Comparison of ENCODE assay signal across 15 mouse cellular contexts in the genomic region with DNA sequence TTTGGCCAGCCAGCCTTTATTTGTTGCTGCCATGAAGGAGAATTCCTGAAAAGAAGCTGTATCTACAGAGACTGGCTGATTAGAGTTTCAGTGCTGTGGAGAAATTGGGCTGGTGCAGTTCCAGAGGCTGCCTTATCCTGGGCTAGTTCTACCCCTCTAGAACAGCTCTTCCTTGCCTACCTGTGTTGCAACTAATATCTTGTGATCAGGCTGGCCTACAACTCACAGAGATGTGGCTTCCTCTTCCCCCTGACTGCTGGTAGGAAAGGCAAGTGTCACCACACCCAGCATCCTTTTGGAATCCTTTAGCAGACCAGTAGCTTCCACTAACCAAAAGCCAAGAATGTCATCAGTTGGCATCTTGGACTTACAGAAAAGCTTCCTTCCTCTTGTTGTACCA. TPM values are rescaled to one million over a fixed set of nuclear protein-coding genes. Genes with fewer than 3 reads are reported as not detected.
DNase-seq lines count a peak whose midpoint lies in the region; ATAC-seq and TF ChIP-seq lines count a peak whose summit lies in the region.
"Had no signal": no experiment of that assay in that cellular context is flagged by ENCODE, and none has a peak within 500 bp of the region (broad histone marks: within the 10 kb centered on the region; RNA-seq: fewer than 3 reads in every experiment).

No protein-coding gene starts in this region.

- H3K27me3 ChIP-seq in embryonic facial prominence, embryonic 15.5 days = no peaks in the 10 kb centered on the region
- no peaks in the 10 kb centered on the region for H3K27me3 ChIP-seq in embryonic facial prominence, embryonic 10.5 days (replicated peaks; ENCODE audit: low read depth, poor library complexity, severe bottlenecking)
- no peaks in the 10 kb centered on the region for H3K27me3 ChIP-seq in liver, embryonic 12.5 days (replicated peaks)
- H3K27me3 ChIP-seq in liver, embryonic 11.5 days (replicated peaks; ENCODE audit: control insufficient read depth, insufficient read depth, low read length) = no peaks in the 10 kb centered on the region
- no peaks in the 10 kb centered on the region for H3K27me3 ChIP-seq in limb, embryonic 15.5 days
- no peaks in the 10 kb centered on the region for H3K27me3 ChIP-seq in myocyte (ENCODE audit: control insufficient read depth, insufficient read depth, insufficient read length)
- H3K27me3 ChIP-seq: heart, embryonic 12.5 days; midbrain, embryonic 13.5 days had no signal

- peaks cover 9% of the 10 kb centered on the region for H3K36me3 ChIP-seq in embryonic facial prominence, embryonic 15.5 days
- peaks cover 17% of the 10 kb centered on the region for H3K36me3 ChIP-seq in embryonic facial prominence, embryonic 10.5 days (replicated peaks)
- peaks cover 16% of the 10 kb centered on the region for H3K36me3 ChIP-seq in liver, embryonic 12.5 days
- H3K36me3 ChIP-seq in liver, embryonic 11.5 days (ENCODE audit: control insufficient read depth, insufficient read depth, low read length) = 0 out of 2 replicates have a peak, but pooled peaks cover 2% of the 10 kb centered on the region
- peaks cover 12% of the 10 kb centered on the region for H3K36me3 ChIP-seq in limb, embryonic 15.5 days
- peaks cover 14% of the 10 kb centered on the region for H3K36me3 ChIP-seq in myocyte (ENCODE audit: control insufficient read depth, insufficient read depth)

- peaks cover 14% of the 10 kb centered on the region for H3K79me2 ChIP-seq in myocyte (ENCODE audit: control insufficient read depth, insufficient read depth)

- TF ChIP-seq POLR2A in myocyte (IDR thresholded peaks at IDR 0.05; ENCODE audit: insufficient read length, low read depth) = no peak

- no peaks in the 10 kb centered on the region for H3K9me3 ChIP-seq in embryonic facial prominence, embryonic 15.5 days (replicated peaks)
- no peaks in the 10 kb centered on the region for H3K9me3 ChIP-seq in embryonic facial prominence, embryonic 10.5 days
- H3K9me3 ChIP-seq in liver, embryonic 12.5 days (replicated peaks) = no peaks in the 10 kb centered on the region
- H3K9me3 ChIP-seq in liver, embryonic 11.5 days (ENCODE audit: control insufficient read depth, low read length) = no peaks in the 10 kb centered on the region
- H3K9me3 ChIP-seq in limb, embryonic 15.5 days = no peaks in the 10 kb centered on the region
- H3K9me3 ChIP-seq: heart, embryonic 12.5 days; midbrain, embryonic 13.5 days had no signal

- H3K4me3 ChIP-seq in embryonic facial prominence, embryonic 15.5 days (replicated peaks) = no peak overlapping the region
- H3K4me3 ChIP-seq in embryonic facial prominence, embryonic 10.5 days = no peak overlapping the region
- no peak overlapping the region for H3K4me3 ChIP-seq in liver, embryonic 12.5 days
- no peak overlapping the region for H3K4me3 ChIP-seq in liver, embryonic 11.5 days (ENCODE audit: low read depth, low read length)
- no peak overlapping the region for H3K4me3 ChIP-seq in limb, embryonic 15.5 days
- H3K4me3 ChIP-seq in myocyte = no peak overlapping the region
- H3K4me3 ChIP-seq: heart, embryonic 12.5 days; midbrain, embryonic 13.5 days had no signal

- no peak overlapping the region for H3ac ChIP-seq in myocyte (ENCODE audit: control insufficient read depth, insufficient read length)

- no peak for DNase-seq in embryonic facial prominence, embryonic 10.5 days (ENCODE audit: low spot score)
- no peak for DNase-seq in liver, embryonic 11.5 days (ENCODE audit: low spot score)
- DNase-seq in thymus, postnatal 25 days = no peak
- no peak for DNase-seq in thymus, postnatal 10 days (ENCODE audit: low spot score in 2 of 2)
- DNase-seq: adrenal gland, postnatal 25 days; cerebellum, postnatal 10 days; embryo, embryonic 11 days; right cerebral cortex, postnatal 14 days had no signal

- H3K4me2 ChIP-seq in embryonic facial prominence, embryonic 15.5 days (replicated peaks) = no peak overlapping the region
- H3K4me2 ChIP-seq in liver, embryonic 12.5 days = peak overlapping the region; percentile 38; the same call in 1 of the 2 replicates
- H3K4me2 ChIP-seq in liver, embryonic 11.5 days = no peak overlapping the region
- H3K4me2 ChIP-seq in limb, embryonic 15.5 days = no peak overlapping the region
- H3K4me2 ChIP-seq in myocyte (ENCODE audit: low read depth) = peak overlapping the region; percentile 85
- H3K4me2 ChIP-seq: midbrain, embryonic 13.5 days had no signal

- H3K9ac ChIP-seq in embryonic facial prominence, embryonic 15.5 days = no peak overlapping the region
- peak overlapping the region; percentile 42 for H3K9ac ChIP-seq in liver, embryonic 12.5 days
- H3K9ac ChIP-seq in liver, embryonic 11.5 days (ENCODE audit: low read depth, low read length) = no peak overlapping the region
- no peak overlapping the region for H3K9ac ChIP-seq in limb, embryonic 15.5 days
- H3K9ac ChIP-seq: midbrain, embryonic 13.5 days had no signal

- H3K27ac ChIP-seq in embryonic facial prominence, embryonic 15.5 days (replicated peaks) = peak overlapping the region; percentile 88
- no peak overlapping the region for H3K27ac ChIP-seq in embryonic facial prominence, embryonic 10.5 days (replicated peaks)
- peak overlapping the region; percentile 85 for H3K27ac ChIP-seq in liver, embryonic 12.5 days
- H3K27ac ChIP-seq in liver, embryonic 11.5 days (ENCODE audit: low read depth, low read length) = no peak overlapping the region
- H3K27ac ChIP-seq in limb, embryonic 15.5 days = peak overlapping the region; percentile 86; the same call in 1 of the 2 replicates
- H3K27ac ChIP-seq: midbrain, embryonic 13.5 days had no signal

- peaks cover 42% of the 10 kb centered on the region for H3K4me1 ChIP-seq in embryonic facial prominence, embryonic 15.5 days
- H3K4me1 ChIP-seq in embryonic facial prominence, embryonic 10.5 days = peaks cover 37% of the 10 kb centered on the region
- peaks cover 68% of the 10 kb centered on the region for H3K4me1 ChIP-seq in liver, embryonic 12.5 days
- H3K4me1 ChIP-seq in liver, embryonic 11.5 days (replicated peaks; ENCODE audit: control insufficient read depth, insufficient read depth, low read length) = peaks cover 40% of the 10 kb centered on the region
- H3K4me1 ChIP-seq in limb, embryonic 15.5 days = peaks cover 35% of the 10 kb centered on the region

- no peak for ATAC-seq in embryonic facial prominence, embryonic 15.5 days (ENCODE audit: insufficient number of reproducible peaks, low FRiP score, low TSS enrichment, low read depth)
- ATAC-seq in liver, embryonic 12.5 days = no peak
- ATAC-seq in liver, embryonic 11.5 days (replicated peaks; ENCODE audit: low FRiP score) = no peak
- ATAC-seq in limb, embryonic 15.5 days (ENCODE audit: insufficient number of reproducible peaks, low FRiP score, low TSS enrichment, low read depth) = no peak
- ATAC-seq: forebrain, embryonic 16.5 days; midbrain, embryonic 13.5 days had no signal

TF ChIP-seq in myocyte, 11 proteins besides CTCF, POLR2A, EP300 and RAD21:
- TF ChIP-seq CEBPB (IDR thresholded peaks at IDR 0.05; ENCODE audit: insufficient read depth, poor library complexity, severe bottlenecking) = no peak
- TF ChIP-seq USF1 (IDR thresholded peaks at IDR 0.05; ENCODE audit: low read depth) = no peak
TF ChIP-seq in myocyte: peak in this region for 0.

RNA-seq across cellular contexts. Expression of gene Rnh1, which starts 2.8 kb away (rescaled TPM):
- 210 and 216 TPM in 2 replicates for polyA plus RNA-seq in embryonic facial prominence, embryonic 15.5 days (2015; fragmentation: Nextera tagmentation; extraction: Ambion mirVana)
- 77.9 and 79.7 TPM in 2 replicates for polyA plus RNA-seq in embryonic facial prominence, embryonic 10.5 days (2016; fragmentation: Nextera tagmentation; extraction: Ambion mirVana)
- polyA plus RNA-seq in liver, embryonic 12.5 days (2016; fragmentation: Nextera tagmentation; extraction: Ambion mirVana) = 55.0 and 65.0 TPM in 2 replicates
- polyA plus RNA-seq in liver, embryonic 11.5 days (2014; fragmentation: Nextera tagmentation; extraction: Ambion mirVana) = 91.2 and 93.7 TPM in 2 replicates
- polyA plus RNA-seq in limb, embryonic 15.5 days (2015; fragmentation: Nextera tagmentation; extraction: Ambion mirVana) = 279 and 294 TPM in 2 replicates
- 276 TPM for polyA plus RNA-seq in myocyte (2012; fragmentation: generic; extraction: Trizol)

RNA-seq across cellular contexts. Expression of gene Hras, which starts 23.9 kb away (rescaled TPM):
- 180 and 183 TPM in 2 replicates for polyA plus RNA-seq in embryonic facial prominence, embryonic 15.5 days (2015; fragmentation: Nextera tagmentation; extraction: Ambion mirVana)
- 94.3 and 94.9 TPM in 2 replicates for polyA plus RNA-seq in embryonic facial prominence, embryonic 10.5 days (2016; fragmentation: Nextera tagmentation; extraction: Ambion mirVana)
- 124 and 125 TPM in 2 replicates for polyA plus RNA-seq in liver, embryonic 12.5 days (2016; fragmentation: Nextera tagmentation; extraction: Ambion mirVana)
- polyA plus RNA-seq in liver, embryonic 11.5 days (2014; fragmentation: Nextera tagmentation; extraction: Ambion mirVana) = 112 and 118 TPM in 2 replicates
- polyA plus RNA-seq in limb, embryonic 15.5 days (2015; fragmentation: Nextera tagmentation; extraction: Ambion mirVana) = 164 and 165 TPM in 2 replicates
- polyA plus RNA-seq in myocyte (2012; fragmentation: generic; extraction: Trizol) = 215 TPM

RNA-seq across cellular contexts. Expression of gene Lrrc56, which starts 24.1 kb away (rescaled TPM):
- 11.2 and 14.7 TPM in 2 replicates for polyA plus RNA-seq in embryonic facial prominence, embryonic 15.5 days (2015; fragmentation: Nextera tagmentation; extraction: Ambion mirVana)
- 15.1 and 18.1 TPM in 2 replicates for polyA plus RNA-seq in embryonic facial prominence, embryonic 10.5 days (2016; fragmentation: Nextera tagmentation; extraction: Ambion mirVana)
- polyA plus RNA-seq in liver, embryonic 12.5 days (2016; fragmentation: Nextera tagmentation; extraction: Ambion mirVana) = 16.4 and 17.9 TPM in 2 replicates
- polyA plus RNA-seq in liver, embryonic 11.5 days (2014; fragmentation: Nextera tagmentation; extraction: Ambion mirVana) = 20.8 and 20.9 TPM in 2 replicates
- 8.0 and 9.0 TPM in 2 replicates for polyA plus RNA-seq in limb, embryonic 15.5 days (2015; fragmentation: Nextera tagmentation; extraction: Ambion mirVana)
- polyA plus RNA-seq in myocyte (2012; fragmentation: generic; extraction: Trizol) = 1.1 TPM

RNA-seq across cellular contexts. Expression of gene Lmntd2, which starts 44.0 kb away (rescaled TPM):
- 2.3 and 3.6 TPM in 2 replicates for polyA plus RNA-seq in embryonic facial prominence, embryonic 15.5 days (2015; fragmentation: Nextera tagmentation; extraction: Ambion mirVana)
- polyA plus RNA-seq in embryonic facial prominence, embryonic 10.5 days (2016; fragmentation: Nextera tagmentation; extraction: Ambion mirVana) = 4.9 and 5.3 TPM in 2 replicates
- polyA plus RNA-seq in liver, embryonic 12.5 days (2016; fragmentation: Nextera tagmentation; extraction: Ambion mirVana) = 0.99 and 1.1 TPM in 2 replicates
- 1.8 and 2.6 TPM in 2 replicates for polyA plus RNA-seq in liver, embryonic 11.5 days (2014; fragmentation: Nextera tagmentation; extraction: Ambion mirVana)
- polyA plus RNA-seq in limb, embryonic 15.5 days (2015; fragmentation: Nextera tagmentation; extraction: Ambion mirVana) = 1.7 and 2.2 TPM in 2 replicates
- 0.10 TPM for polyA plus RNA-seq in myocyte (2012; fragmentation: generic; extraction: Trizol)

RNA-seq across cellular contexts. Expression of gene Rassf7, which starts 45.8 kb away (rescaled TPM):
- 55.3 and 56.3 TPM in 2 replicates for polyA plus RNA-seq in embryonic facial prominence, embryonic 15.5 days (2015; fragmentation: Nextera tagmentation; extraction: Ambion mirVana)
- polyA plus RNA-seq in embryonic facial prominence, embryonic 10.5 days (2016; fragmentation: Nextera tagmentation; extraction: Ambion mirVana) = 54.5 and 56.0 TPM in 2 replicates
- polyA plus RNA-seq in liver, embryonic 12.5 days (2016; fragmentation: Nextera tagmentation; extraction: Ambion mirVana) = 27.3 and 28.3 TPM in 2 replicates
- 35.1 TPM in 2 replicates for polyA plus RNA-seq in liver, embryonic 11.5 days (2014; fragmentation: Nextera tagmentation; extraction: Ambion mirVana)
- 56.1 and 58.6 TPM in 2 replicates for polyA plus RNA-seq in limb, embryonic 15.5 days (2015; fragmentation: Nextera tagmentation; extraction: Ambion mirVana)
- 54.5 TPM for polyA plus RNA-seq in myocyte (2012; fragmentation: generic; extraction: Trizol)

Comparison
In these comparisons a context has a peak if more than half of its experiments do, and no peak if none do; other contexts are left out.
1. H3K27ac ChIP-seq: peak in embryonic facial prominence, embryonic 15.5 days (single experiment), liver, embryonic 12.5 days (single experiment) and limb, embryonic 15.5 days (single experiment); none in embryonic facial prominence, embryonic 10.5 days (single experiment) and liver, embryonic 11.5 days (single experiment).
2. H3K4me2 ChIP-seq: peak in liver, embryonic 12.5 days (single experiment) and myocyte (single experiment); none in embryonic facial prominence, embryonic 15.5 days (single experiment), liver, embryonic 11.5 days (single experiment) and limb, embryonic 15.5 days (single experiment).